19 mouse cellular contexts compared by ENCODE assay signal in the genomic region with DNA sequence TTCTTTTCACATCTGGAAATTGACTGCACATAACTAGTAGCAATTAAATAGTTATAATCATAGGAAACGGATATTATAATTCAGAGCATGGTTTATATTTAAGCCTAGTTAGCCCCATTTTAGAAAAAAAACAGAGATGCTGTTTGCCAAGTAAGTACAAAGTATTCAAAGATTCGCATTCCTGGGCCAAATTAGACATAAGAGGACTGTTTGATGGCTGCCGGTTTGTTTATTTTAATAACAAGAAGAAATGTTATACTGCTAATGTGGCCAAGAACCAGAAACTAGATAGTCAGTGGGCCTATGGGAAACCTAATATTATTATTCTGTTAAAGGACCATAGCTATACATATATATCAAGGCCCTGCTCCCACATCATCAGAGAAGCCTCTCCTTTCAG.
"Had no signal": no experiment of that assay in that cellular context is flagged by ENCODE, and none has a peak within 500 bp of the region (broad histone marks: within the 10 kb centered on the region; RNA-seq: fewer than 3 reads in every experiment).

No protein-coding gene starts in this region.

- DNase-seq: liver, postnatal 0 days; lung, adult 2 months; lung, postnatal 10 days; midbrain, embryonic 14.5 days; retina, postnatal 1 day; right cerebral cortex, adult 18-20 months; right cerebral cortex, postnatal 25 days; thymus, adult 2 months; thymus, postnatal 25 days; thymus, postnatal 4 days had no signal

- H3K9me3 ChIP-seq: liver, embryonic 15.5 days; midbrain, embryonic 10.5 days; midbrain, embryonic 12.5 days; neural tube, embryonic 13.5 days; neural tube, embryonic 15.5 days; stomach, embryonic 15.5 days had no signal

- H3K4me1 ChIP-seq: liver, embryonic 15.5 days; midbrain, embryonic 10.5 days; midbrain, embryonic 12.5 days; neural tube, embryonic 13.5 days; neural tube, embryonic 15.5 days; stomach, embryonic 15.5 days had no signal

- H3K9ac ChIP-seq: liver, embryonic 15.5 days; liver, postnatal 0 days; midbrain, embryonic 12.5 days; neural tube, embryonic 13.5 days; neural tube, embryonic 15.5 days; stomach, embryonic 15.5 days had no signal

- H3K4me3 ChIP-seq: liver, embryonic 15.5 days; midbrain, embryonic 10.5 days; midbrain, embryonic 12.5 days; myocyte; neural tube, embryonic 13.5 days; neural tube, embryonic 15.5 days; stomach, embryonic 15.5 days had no signal

- H3K27me3 ChIP-seq: liver, embryonic 15.5 days; midbrain, embryonic 12.5 days; neural tube, embryonic 13.5 days; neural tube, embryonic 15.5 days; stomach, embryonic 15.5 days had no signal

- H3K36me3 ChIP-seq: liver, embryonic 15.5 days; midbrain, embryonic 10.5 days; midbrain, embryonic 12.5 days; neural tube, embryonic 13.5 days; neural tube, embryonic 15.5 days; stomach, embryonic 15.5 days had no signal

- ATAC-seq: liver, postnatal 0 days; midbrain, embryonic 16.5 days had no signal

- H3K27ac ChIP-seq: liver, embryonic 15.5 days; midbrain, embryonic 10.5 days; midbrain, embryonic 12.5 days; neural tube, embryonic 13.5 days; neural tube, embryonic 15.5 days; stomach, embryonic 15.5 days; stomach, postnatal 0 days had no signal

- H3K4me2 ChIP-seq: liver, embryonic 15.5 days; midbrain, embryonic 12.5 days; neural tube, embryonic 13.5 days; neural tube, embryonic 15.5 days; stomach, embryonic 15.5 days had no signal
